Mouse (Mus musculus): ENCODE data around the gene Hprt. TPM values are rescaled to one million over a fixed set of nuclear protein-coding genes. Genes with fewer than 3 reads are reported as not detected.
"Not testable (repeated sequence)": the region's sequence is repeated elsewhere in the genome, so short reads cannot be mapped to it uniquely, and the experiment has no call there.

Hprt gene
- total and polyA plus RNA-seq, 2 experiments from 2014 or later: 37.0 to 213 TPM

GRCm38 (mm10) chrX:52971211-52972006 is 16.5 kb upstream of the Hprt start:
- WGBS: 49% methylated on average over 3 of the region's 3 CpGs

DNA sequence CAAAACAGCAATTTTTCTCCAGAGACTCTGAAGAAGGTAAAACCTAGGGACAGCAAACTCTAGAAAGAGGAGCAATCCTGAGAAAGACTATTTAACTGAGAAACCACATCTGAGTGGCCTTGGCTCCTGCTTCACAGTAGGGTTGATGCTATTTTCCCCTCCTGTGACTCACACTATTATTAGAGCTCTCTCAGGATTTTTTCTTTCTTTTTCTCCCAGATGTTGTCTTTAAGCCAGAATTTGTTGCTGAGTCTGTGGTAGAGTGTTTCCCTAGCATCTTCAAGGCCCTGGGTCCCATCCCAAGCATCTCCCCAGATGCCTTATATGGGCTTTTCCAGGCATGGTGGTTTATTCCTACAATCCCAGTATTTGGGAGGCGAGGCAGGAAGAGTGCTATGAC is 15.8 kb upstream of the Hprt start:
- Histone ChIP-seq H3K27ac (no peak overlapping the region), H3K4me1 (ENCODE audit: insufficient read depth, low read length) (no peaks in the 10 kb centered on the region), H3K4me3 (ENCODE audit: low read length) (no peak overlapping the region), H3K9me3 (ENCODE audit: low read length) (no peaks in the 10 kb centered on the region), H3K4me2 (ENCODE audit: low read depth, low read length) (no peak overlapping the region), H3K9ac (replicated peaks; ENCODE audit: low read length) (no peak overlapping the region), H3K36me3 (ENCODE audit: insufficient read depth, low read length) (no peaks in the 10 kb centered on the region), H3K27me3 (ENCODE audit: insufficient read depth, low read length) (no peaks in the 10 kb centered on the region)
- ATAC-seq (no peak), DNase-seq (ENCODE audit: low spot score) (no peak)
- no peak for TF ChIP-seq CTCF (IDR thresholded peaks at IDR 0.05; ENCODE audit: low read depth)
- WGBS: 68% methylated on average over 1 of the region's 1 CpGs

More at GRCm38 (mm10) chrX:52971211-52972006, 16.5 kb upstream of the Hprt start:
- H3K4me1 ChIP-seq (ENCODE audit: insufficient read depth, low read length): no peaks in the 10 kb centered on the region
- DNase-seq (ENCODE audit: low spot score): no peak
- H3K27me3 ChIP-seq (ENCODE audit: insufficient read depth, low read length): no peaks in the 10 kb centered on the region
- H3K9me3 ChIP-seq (ENCODE audit: low read length): no peaks in the 10 kb centered on the region
- H3K27ac ChIP-seq: no peak overlapping the region
- H3K36me3 ChIP-seq (ENCODE audit: insufficient read depth, low read length): no peaks in the 10 kb centered on the region
- no peak for ATAC-seq
- no peak overlapping the region for H3K4me3 ChIP-seq (ENCODE audit: low read length)
- TF ChIP-seq CTCF (IDR thresholded peaks at IDR 0.05; ENCODE audit: low read depth): no peak
- no peak overlapping the region for H3K4me2 ChIP-seq (ENCODE audit: low read depth, low read length)
- no peak overlapping the region for H3K9ac ChIP-seq (replicated peaks; ENCODE audit: low read length)

DNA sequence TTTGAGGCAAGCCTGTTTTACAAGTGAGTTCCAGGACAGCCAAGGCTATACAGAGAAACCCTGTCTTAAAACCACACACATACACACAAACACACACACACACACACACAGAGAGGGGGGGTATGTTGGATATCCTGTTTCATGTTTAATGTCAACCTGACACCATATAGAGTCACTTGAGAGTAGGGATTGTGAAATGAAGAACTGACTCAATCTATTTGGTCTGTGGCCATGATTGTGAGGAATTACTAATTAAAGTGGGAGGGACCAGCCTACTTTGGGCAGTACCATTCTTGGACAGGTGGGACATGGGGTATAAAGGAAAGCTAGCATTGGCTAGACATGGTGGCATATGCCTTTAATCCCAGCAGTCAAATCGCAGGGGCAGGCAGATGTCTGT is 15.3 kb upstream of the Hprt start:
- Histone ChIP-seq H3K4me3 (ENCODE audit: low read length) (no peak overlapping the region), H3K9me3 (ENCODE audit: low read length) (no peaks in the 10 kb centered on the region), H3K4me1 (ENCODE audit: insufficient read depth, low read length) (no peaks in the 10 kb centered on the region), H3K27ac (no peak overlapping the region), H3K27me3 (ENCODE audit: insufficient read depth, low read length) (no peaks in the 10 kb centered on the region), H3K4me2 (ENCODE audit: low read depth, low read length) (no peak overlapping the region), H3K36me3 (ENCODE audit: insufficient read depth, low read length) (no peaks in the 10 kb centered on the region), H3K9ac (replicated peaks; ENCODE audit: low read length) (no peak overlapping the region)
- DNase-seq (ENCODE audit: low spot score) (no peak), ATAC-seq (no peak)
- TF ChIP-seq CTCF (IDR thresholded peaks at IDR 0.05; ENCODE audit: low read depth): no peak
- 94% methylated on average over 1 of the region's 1 CpGs for WGBS

- ATAC-seq (no peak), DNase-seq (ENCODE audit: low spot score) (no peak)
- no peak for TF ChIP-seq CTCF (IDR thresholded peaks at IDR 0.05; ENCODE audit: low read depth)
- H3K4me1 ChIP-seq (ENCODE audit: insufficient read depth, low read length): no peaks in the 10 kb centered on the region
- no peak overlapping the region for H3K4me3 ChIP-seq (ENCODE audit: low read length)
- no peak overlapping the region for H3K4me2 ChIP-seq (ENCODE audit: low read depth, low read length)
- 37% methylated on average over 1 of the region's 1 CpGs for WGBS
- no peak overlapping the region for H3K9ac ChIP-seq (replicated peaks; ENCODE audit: low read length)
- no peaks in the 10 kb centered on the region for H3K9me3 ChIP-seq (ENCODE audit: low read length)
- H3K27me3 ChIP-seq (ENCODE audit: insufficient read depth, low read length): no peaks in the 10 kb centered on the region
- no peaks in the 10 kb centered on the region for H3K36me3 ChIP-seq (ENCODE audit: insufficient read depth, low read length)
- H3K27ac ChIP-seq: no peak overlapping the region
These were observed 9.4 kb upstream of the Hprt start for GRCm38 (mm10) chrX:52978576-52978975.

DNA sequence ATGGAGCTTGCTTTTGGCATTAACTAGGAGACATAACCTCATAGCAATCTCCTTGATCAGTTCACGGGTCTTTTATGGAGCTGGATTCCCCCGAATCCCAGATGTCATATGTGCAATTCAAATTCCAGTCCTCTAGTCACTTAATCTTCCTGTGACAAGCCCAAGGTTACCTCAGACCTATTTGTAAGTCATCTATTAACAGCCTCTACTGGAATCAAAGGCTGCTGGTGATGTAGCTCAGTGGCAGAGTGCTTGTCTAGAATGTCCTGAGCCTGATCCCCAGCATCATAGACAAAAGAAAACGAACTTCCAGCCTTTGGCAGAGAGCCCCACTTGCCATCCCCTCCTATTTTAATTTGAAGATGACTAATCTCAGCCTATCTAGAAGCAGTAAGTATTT is 6.6 kb upstream of the Hprt start:
- no peak overlapping the region for H3K27ac ChIP-seq
- no peaks in the 10 kb centered on the region for H3K4me1 ChIP-seq (ENCODE audit: insufficient read depth, low read length)
- no peak overlapping the region for H3K4me2 ChIP-seq (ENCODE audit: low read depth, low read length)
- 74% methylated on average over 3 of the region's 3 CpGs for WGBS
- no peak overlapping the region for H3K9ac ChIP-seq (replicated peaks; ENCODE audit: low read length)
- H3K4me3 ChIP-seq (ENCODE audit: low read length): no peak overlapping the region
- no peaks in the 10 kb centered on the region for H3K9me3 ChIP-seq (ENCODE audit: low read length)
- ATAC-seq (no peak), DNase-seq (ENCODE audit: low spot score) (no peak)
- no peak for TF ChIP-seq CTCF (IDR thresholded peaks at IDR 0.05; ENCODE audit: low read depth)
- no peaks in the 10 kb centered on the region for H3K36me3 ChIP-seq (ENCODE audit: insufficient read depth, low read length)
- H3K27me3 ChIP-seq (ENCODE audit: insufficient read depth, low read length): no peaks in the 10 kb centered on the region

DNA sequence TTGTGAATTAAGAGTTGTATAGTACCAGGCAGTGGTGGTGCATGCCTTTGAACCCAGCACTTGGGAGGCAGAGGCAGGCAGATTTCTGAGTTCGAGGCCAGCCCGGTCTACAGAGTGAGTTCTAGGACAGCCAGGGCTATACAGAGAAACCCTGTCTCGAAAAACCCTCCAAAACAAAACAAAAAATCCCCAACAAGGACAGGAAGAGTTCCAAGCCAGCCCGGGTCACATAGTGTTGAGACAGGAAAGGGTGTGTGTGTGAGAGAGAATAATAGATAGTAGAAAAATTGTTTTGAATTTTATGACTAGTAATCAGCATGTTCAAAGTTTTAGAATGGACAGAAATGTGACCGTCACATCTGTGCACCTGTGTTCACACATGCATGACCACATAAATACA is 6.8 kb downstream of the Hprt start:
- H3K4me3 ChIP-seq (ENCODE audit: low read length): not testable (repeated sequence)
- WGBS: 81% methylated on average over 5 of the region's 5 CpGs

GRCm38 (mm10) chrX:53004887-53005286 is 16.9 kb downstream of the Hprt start:
- ATAC-seq; H3K36me3 ChIP-seq (ENCODE audit: insufficient read depth, low read length); H3K9me3 ChIP-seq (ENCODE audit: low read length); H3K4me2 ChIP-seq (ENCODE audit: low read depth, low read length); H3K4me1 ChIP-seq (ENCODE audit: insufficient read depth, low read length); H3K9ac ChIP-seq (replicated peaks; ENCODE audit: low read length); H3K4me3 ChIP-seq (ENCODE audit: low read length); H3K27me3 ChIP-seq (ENCODE audit: insufficient read depth, low read length); H3K27ac ChIP-seq: not testable (repeated sequence)
- peak; percentile 7 for DNase-seq (ENCODE audit: low spot score)
- TF ChIP-seq CTCF (IDR thresholded peaks at IDR 0.05; ENCODE audit: low read depth): peak; percentile 27; the same call in 1 of the 2 replicates
- 61% methylated on average over 4 of the region's 4 CpGs for WGBS

More for the DNA sequence above, 6.8 kb downstream of the Hprt start:
- H3K4me1 ChIP-seq (ENCODE audit: insufficient read depth, low read length); ATAC-seq; H3K9ac ChIP-seq (replicated peaks; ENCODE audit: low read length); H3K4me2 ChIP-seq (ENCODE audit: low read depth, low read length); H3K27me3 ChIP-seq (ENCODE audit: insufficient read depth, low read length); DNase-seq (ENCODE audit: low spot score); H3K9me3 ChIP-seq (ENCODE audit: low read length); H3K27ac ChIP-seq; H3K36me3 ChIP-seq (ENCODE audit: insufficient read depth, low read length): not testable (repeated sequence)
